Mouse (Mus musculus): Measurements from ENCODE around the gene Serhl. TPM values are rescaled to one million over a fixed set of nuclear protein-coding genes. Genes with fewer than 3 reads are reported as not detected.

Gene Serhl
- polyA plus RNA-seq, 1 experiment from 2014 or later: 24.7 TPM

DNA sequence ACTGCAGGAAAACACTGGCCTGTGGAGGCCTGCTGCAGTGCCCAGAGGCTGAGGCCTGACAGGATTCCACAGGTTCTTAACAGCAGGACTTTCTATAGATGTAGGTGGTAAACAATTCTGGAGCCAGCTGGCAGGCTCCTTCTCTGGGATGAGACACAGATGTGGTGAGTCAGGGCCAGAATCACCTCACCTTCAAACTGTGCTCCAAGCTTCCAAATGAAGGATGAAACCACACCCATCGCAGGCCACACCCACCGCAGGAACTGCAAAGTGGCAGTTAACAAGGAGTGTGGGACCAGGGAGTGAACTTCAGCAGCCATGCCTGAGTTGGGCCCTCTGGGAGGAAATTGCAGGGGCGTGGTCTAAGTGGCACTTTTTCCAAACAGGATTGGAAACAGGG lies 1.6 kb downstream of the Serhl start:
- H3K9me3 ChIP-seq (ENCODE audit: control insufficient read depth, low read length): no peaks in the 10 kb centered on the region
- 61% methylated on average over 3 of the region's 3 CpGs for WGBS

GRCm38 (mm10) chr15:83093687-83094086 lies 4.4 kb downstream of the Serhl start:
- Histone ChIP-seq H3K27me3 (ENCODE audit: control insufficient read depth, insufficient read depth, low read length) (peaks cover 7% of the 10 kb centered on the region; the same call in 1 of the 2 replicates), H3K4me2 (ENCODE audit: low read length) (no peak overlapping the region), H3K9ac (replicated peaks; ENCODE audit: low read length) (no peak overlapping the region), H3K36me3 (ENCODE audit: control insufficient read depth, insufficient read depth, low read length) (no peaks in the 10 kb centered on the region), H3K9me3 (ENCODE audit: control insufficient read depth, low read length) (no peaks in the 10 kb centered on the region), H3K27ac (replicated peaks; ENCODE audit: low read depth, low read length) (no peak overlapping the region), H3K4me1 (ENCODE audit: control insufficient read depth, insufficient read depth, low read length) (peaks cover 7% of the 10 kb centered on the region; the same call in 1 of the 2 replicates), H3K4me3 (replicated peaks; ENCODE audit: low read depth, low read length) (no peak overlapping the region)
- no peak for DNase-seq
- 79% methylated on average over 2 of the region's 2 CpGs for WGBS
- no peak for ATAC-seq (ENCODE audit: low FRiP score, low TSS enrichment)

More for the DNA sequence above, 1.6 kb downstream of the Serhl start:
- Histone ChIP-seq H3K36me3 (ENCODE audit: control insufficient read depth, insufficient read depth, low read length) (no peaks in the 10 kb centered on the region), H3K4me3 (replicated peaks; ENCODE audit: low read depth, low read length) (no peak overlapping the region), H3K27me3 (ENCODE audit: control insufficient read depth, insufficient read depth, low read length) (peaks cover 4% of the 10 kb centered on the region; the same call in 1 of the 2 replicates), H3K4me2 (ENCODE audit: low read length) (no peak overlapping the region), H3K4me1 (ENCODE audit: control insufficient read depth, insufficient read depth, low read length) (peaks cover 10% of the 10 kb centered on the region; the same call in 1 of the 2 replicates), H3K9ac (replicated peaks; ENCODE audit: low read length) (no peak overlapping the region), H3K27ac (replicated peaks; ENCODE audit: low read depth, low read length) (no peak overlapping the region)
- no peak for ATAC-seq (ENCODE audit: low FRiP score, low TSS enrichment)
- no peak for DNase-seq

DNA sequence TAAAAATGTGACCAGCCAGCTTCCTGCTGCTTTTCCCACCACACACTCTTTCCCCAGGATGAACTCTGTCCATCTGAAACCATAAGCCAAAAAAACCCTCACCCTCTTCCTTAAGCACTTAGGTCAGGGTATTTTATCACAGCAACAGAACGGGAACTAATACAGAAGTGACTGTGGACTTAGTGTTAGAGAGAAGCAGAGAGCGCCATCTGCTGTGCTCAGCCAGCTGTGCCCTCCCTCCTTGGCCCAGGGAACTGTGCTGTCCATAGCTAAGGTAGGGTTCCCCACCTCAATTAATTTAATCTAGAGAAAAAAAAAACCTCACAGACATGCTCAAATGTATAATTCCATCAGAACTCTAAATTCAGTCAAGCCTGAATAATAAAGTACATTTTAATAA lies 6.6 kb downstream of the Serhl start:
- H3K27ac ChIP-seq (replicated peaks; ENCODE audit: low read depth, low read length): no peak overlapping the region
- no peaks in the 10 kb centered on the region for H3K9me3 ChIP-seq (ENCODE audit: control insufficient read depth, low read length)
- H3K4me2 ChIP-seq (ENCODE audit: low read length): no peak overlapping the region
- no peak overlapping the region for H3K4me3 ChIP-seq (replicated peaks; ENCODE audit: low read depth, low read length)
- 0 out of 2 replicates have a peak, but pooled peaks cover 3% of the 10 kb centered on the region for H3K27me3 ChIP-seq (ENCODE audit: control insufficient read depth, insufficient read depth, low read length)
- no peaks in the 10 kb centered on the region for H3K36me3 ChIP-seq (ENCODE audit: control insufficient read depth, insufficient read depth, low read length)
- DNase-seq (no peak), ATAC-seq (ENCODE audit: low FRiP score, low TSS enrichment) (no peak)
- peaks cover 11% of the 10 kb centered on the region; the same call in 1 of the 2 replicates for H3K4me1 ChIP-seq (ENCODE audit: control insufficient read depth, insufficient read depth, low read length)
- 51% methylated on average over 2 of the region's 2 CpGs for WGBS
- no peak overlapping the region for H3K9ac ChIP-seq (replicated peaks; ENCODE audit: low read length)

GRCm38 (mm10) chr15:83099533-83100331 lies 10.4 kb downstream of the Serhl start:
- under 1% methylated on average over 31 of the region's 31 CpGs for WGBS
- Histone ChIP-seq H3K27ac (replicated peaks; ENCODE audit: low read depth, low read length) (no peak overlapping the region), H3K4me3 (replicated peaks; ENCODE audit: low read depth, low read length) (peak overlapping the region; percentile 26), H3K4me2 (ENCODE audit: low read length) (peak overlapping the region; percentile 59), H3K36me3 (ENCODE audit: control insufficient read depth, insufficient read depth, low read length) (no peaks in the 10 kb centered on the region), H3K4me1 (ENCODE audit: control insufficient read depth, insufficient read depth, low read length) (peaks cover 11% of the 10 kb centered on the region; the same call in 1 of the 2 replicates), H3K9me3 (ENCODE audit: control insufficient read depth, low read length) (no peaks in the 10 kb centered on the region), H3K27me3 (ENCODE audit: control insufficient read depth, insufficient read depth, low read length) (0 out of 2 replicates have a peak, but pooled peaks cover 3% of the 10 kb centered on the region), H3K9ac (replicated peaks; ENCODE audit: low read length) (peak overlapping the region; percentile 35)
- ATAC-seq (ENCODE audit: low FRiP score, low TSS enrichment) (peak; percentile 46; the same call in 1 of the 2 replicates), DNase-seq (peak; percentile 77)

GRCm38 (mm10) chr15:83100332-83100662 lies 11.0 kb downstream of the Serhl start:
- WGBS: 3% methylated on average over 8 of the region's 8 CpGs
- 0 out of 2 replicates have a peak, but pooled peaks have one; percentile 40 for ATAC-seq (ENCODE audit: low FRiP score, low TSS enrichment)
- no peaks in the 10 kb centered on the region for H3K36me3 ChIP-seq (ENCODE audit: control insufficient read depth, insufficient read depth, low read length)
- no peak for DNase-seq
- H3K9ac ChIP-seq (replicated peaks; ENCODE audit: low read length): peak overlapping the region; percentile 35
- no peak overlapping the region for H3K27ac ChIP-seq (replicated peaks; ENCODE audit: low read depth, low read length)
- peaks cover 11% of the 10 kb centered on the region; the same call in 1 of the 2 replicates for H3K4me1 ChIP-seq (ENCODE audit: control insufficient read depth, insufficient read depth, low read length)
- H3K4me2 ChIP-seq (ENCODE audit: low read length): peak overlapping the region; percentile 59
- H3K27me3 ChIP-seq (ENCODE audit: control insufficient read depth, insufficient read depth, low read length): 0 out of 2 replicates have a peak, but pooled peaks cover 3% of the 10 kb centered on the region
- H3K4me3 ChIP-seq (replicated peaks; ENCODE audit: low read depth, low read length): peak overlapping the region; percentile 26
- no peaks in the 10 kb centered on the region for H3K9me3 ChIP-seq (ENCODE audit: control insufficient read depth, low read length)

DNA sequence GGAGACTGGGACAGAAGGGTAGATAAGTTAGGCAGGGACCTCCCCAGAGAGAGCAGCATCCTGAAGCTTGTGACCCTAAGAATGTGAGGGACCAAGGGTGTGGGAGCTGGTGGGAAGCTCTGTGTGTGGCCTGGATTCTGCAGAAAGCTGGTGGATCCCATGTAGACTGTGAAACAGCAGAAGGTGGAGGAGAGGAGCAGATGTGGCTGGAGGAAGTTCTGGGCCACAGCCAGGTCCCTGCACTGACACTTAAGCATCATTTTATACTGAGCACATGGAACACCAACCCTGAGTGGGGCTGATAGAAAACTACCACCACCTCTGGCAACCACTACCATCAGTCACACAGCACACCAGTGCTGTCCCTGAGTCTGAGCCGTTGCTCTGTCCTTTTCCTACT lies 13.8 kb downstream of the Serhl start:
- DNase-seq (no peak), ATAC-seq (ENCODE audit: low FRiP score, low TSS enrichment) (no peak)
- no peaks in the 10 kb centered on the region for H3K36me3 ChIP-seq (ENCODE audit: control insufficient read depth, insufficient read depth, low read length)
- H3K4me3 ChIP-seq (replicated peaks; ENCODE audit: low read depth, low read length): no peak overlapping the region
- H3K9ac ChIP-seq (replicated peaks; ENCODE audit: low read length): no peak overlapping the region
- no peak overlapping the region for H3K4me2 ChIP-seq (ENCODE audit: low read length)
- H3K9me3 ChIP-seq (ENCODE audit: control insufficient read depth, low read length): no peaks in the 10 kb centered on the region
- H3K27me3 ChIP-seq (ENCODE audit: control insufficient read depth, insufficient read depth, low read length): no peaks in the 10 kb centered on the region
- no peak overlapping the region for H3K27ac ChIP-seq (replicated peaks; ENCODE audit: low read depth, low read length)
- 50% methylated on average over 1 of the region's 1 CpGs for WGBS
- H3K4me1 ChIP-seq (ENCODE audit: control insufficient read depth, insufficient read depth, low read length): peaks cover 14% of the 10 kb centered on the region; the same call in 1 of the 2 replicates

GRCm38 (mm10) chr15:83106426-83106825 lies 17.1 kb downstream of the Serhl start:
- 90% methylated on average over 6 of the region's 6 CpGs for WGBS
- H3K27me3 ChIP-seq (ENCODE audit: control insufficient read depth, insufficient read depth, low read length): no peaks in the 10 kb centered on the region
- no peak overlapping the region for H3K27ac ChIP-seq (replicated peaks; ENCODE audit: low read depth, low read length)
- DNase-seq: no peak
- H3K9ac ChIP-seq (replicated peaks; ENCODE audit: low read length): no peak overlapping the region
- no peaks in the 10 kb centered on the region for H3K36me3 ChIP-seq (ENCODE audit: control insufficient read depth, insufficient read depth, low read length)
- H3K4me2 ChIP-seq (ENCODE audit: low read length): no peak overlapping the region
- H3K4me1 ChIP-seq (ENCODE audit: control insufficient read depth, insufficient read depth, low read length): peaks cover 3% of the 10 kb centered on the region; the same call in 1 of the 2 replicates
- H3K9me3 ChIP-seq (ENCODE audit: control insufficient read depth, low read length): no peaks in the 10 kb centered on the region
- no peak for ATAC-seq (ENCODE audit: low FRiP score, low TSS enrichment)
- no peak overlapping the region for H3K4me3 ChIP-seq (replicated peaks; ENCODE audit: low read depth, low read length)

DNA sequence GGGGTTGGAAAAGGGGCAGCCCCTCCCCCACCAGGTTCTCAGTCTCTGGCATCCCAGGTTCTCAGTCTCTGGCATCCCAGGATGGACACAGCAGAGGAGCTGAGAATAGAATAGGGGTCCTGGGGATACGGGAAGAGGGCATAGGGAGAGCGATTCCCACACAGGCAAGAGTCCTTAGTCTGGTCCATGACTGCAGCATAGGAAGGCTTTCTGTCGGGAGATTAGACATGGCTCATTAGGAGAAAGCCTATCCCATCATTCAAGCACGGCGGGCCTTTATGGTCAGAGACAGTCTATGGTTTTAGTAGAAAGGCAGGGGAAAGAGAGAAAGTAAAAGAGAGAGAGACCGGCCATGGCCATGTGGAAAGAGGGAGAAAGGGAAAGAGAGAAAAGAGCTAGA lies 18.5 kb downstream of the Serhl start:
- DNase-seq (no peak), ATAC-seq (ENCODE audit: low FRiP score, low TSS enrichment) (no peak)
- 16% methylated on average over 6 of the region's 6 CpGs for WGBS
- no peak overlapping the region for H3K27ac ChIP-seq (replicated peaks; ENCODE audit: low read depth, low read length)
- H3K4me2 ChIP-seq (ENCODE audit: low read length): no peak overlapping the region
- H3K4me3 ChIP-seq (replicated peaks; ENCODE audit: low read depth, low read length): no peak overlapping the region
- peaks cover 3% of the 10 kb centered on the region; the same call in 1 of the 2 replicates for H3K4me1 ChIP-seq (ENCODE audit: control insufficient read depth, insufficient read depth, low read length)
- no peaks in the 10 kb centered on the region for H3K36me3 ChIP-seq (ENCODE audit: control insufficient read depth, insufficient read depth, low read length)
- no peak overlapping the region for H3K9ac ChIP-seq (replicated peaks; ENCODE audit: low read length)
- H3K9me3 ChIP-seq (ENCODE audit: control insufficient read depth, low read length): no peaks in the 10 kb centered on the region
- no peaks in the 10 kb centered on the region for H3K27me3 ChIP-seq (ENCODE audit: control insufficient read depth, insufficient read depth, low read length)

DNA sequence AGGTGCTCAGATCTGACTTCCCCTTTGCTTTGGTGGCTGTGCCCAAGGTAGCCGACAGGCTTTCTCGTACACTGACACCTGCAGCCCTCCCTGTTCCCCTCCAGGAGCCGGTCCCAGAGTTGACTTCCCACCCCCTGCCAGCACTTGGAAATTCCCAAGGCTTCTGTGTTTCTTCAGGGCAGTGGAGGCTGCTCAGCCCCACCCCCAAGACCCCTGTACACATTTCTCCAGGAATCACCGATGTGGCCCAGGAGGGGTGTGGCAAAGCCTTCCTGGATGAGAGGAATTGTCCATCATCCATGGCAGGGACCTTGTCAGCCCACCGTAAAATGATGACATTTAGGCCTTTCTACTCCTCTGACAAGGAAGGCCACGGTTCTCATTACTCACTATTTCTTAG lies 22.0 kb downstream of the Serhl start:
- no peaks in the 10 kb centered on the region for H3K9me3 ChIP-seq (ENCODE audit: control insufficient read depth, low read length)
- DNase-seq (no peak), ATAC-seq (ENCODE audit: low FRiP score, low TSS enrichment) (no peak)
- H3K9ac ChIP-seq (replicated peaks; ENCODE audit: low read length): no peak overlapping the region
- no peak overlapping the region for H3K27ac ChIP-seq (replicated peaks; ENCODE audit: low read depth, low read length)
- 42% methylated on average over 6 of the region's 6 CpGs for WGBS
- no peak overlapping the region for H3K4me2 ChIP-seq (ENCODE audit: low read length)
- peaks cover 12% of the 10 kb centered on the region; the same call in 1 of the 2 replicates for H3K36me3 ChIP-seq (ENCODE audit: control insufficient read depth, insufficient read depth, low read length)
- no peak overlapping the region for H3K4me3 ChIP-seq (replicated peaks; ENCODE audit: low read depth, low read length)
- peaks cover 12% of the 10 kb centered on the region; the same call in 1 of the 2 replicates for H3K4me1 ChIP-seq (ENCODE audit: control insufficient read depth, insufficient read depth, low read length)
- no peaks in the 10 kb centered on the region for H3K27me3 ChIP-seq (ENCODE audit: control insufficient read depth, insufficient read depth, low read length)

Data from midbrain, embryonic 14.5 days (tissue).